Mouse (Mus musculus) MEL (cell line): ENCODE results near the gene Gm3072. TPM values are rescaled to one million over a fixed set of nuclear protein-coding genes. Genes with fewer than 3 reads are reported as not detected.
"Not testable (repeated sequence)": the region's sequence is repeated elsewhere in the genome, so short reads cannot be mapped to it uniquely, and the experiment has no call there.

Experiments
- DNase-seq: peaks from one replicate; pipeline ENCODE4 v3.0.0; 2011; ENCODE audit warnings: low read depth, low spot score
- H3K27ac ChIP-seq: 2 replicates; pipeline ENCODE4 v1.5.1; 2012; ENCODE audit warnings: low read depth, mild to moderate bottlenecking, control low read depth, low read length, moderate library complexity; ENCODE audit not compliant: control insufficient read depth
- H3K27me3 ChIP-seq, 2 experiments: fragments of 150-350 bp in 1 of 2; sonication (generic) in 1 of 2; 2 replicates each; pipeline ENCODE4 v1.6.1; 2012; ENCODE audit warnings: low read length in 2 of 2, mild to moderate bottlenecking in 2 of 2, improper control_type of control experiment in 1 of 2, moderate library complexity in 1 of 2; ENCODE audit not compliant: insufficient read depth in 2 of 2, control insufficient read depth in 1 of 2
- H3K36me3 ChIP-seq, 2 experiments: 2 replicates each; pipeline ENCODE4 v1.6.1; 2012 to 2014; ENCODE audit warnings: low read length in 2 of 2, improper control_type of control experiment in 1 of 2, inconsistent platforms in 1 of 2, mild to moderate bottlenecking in 1 of 2; ENCODE audit not compliant: insufficient read depth in 2 of 2, control insufficient read depth in 1 of 2
- H3K4me1 ChIP-seq, 2 experiments: fragments of 150-350 bp in 1 of 2; sonication (generic) in 1 of 2; 2 replicates each; pipeline ENCODE4 v1.6.1; 2012; ENCODE audit warnings: low read length in 2 of 2, improper control_type of control experiment in 1 of 2, mild to moderate bottlenecking in 1 of 2; ENCODE audit not compliant: insufficient read depth in 2 of 2, control insufficient read depth in 1 of 2
- H3K4me3 ChIP-seq, 2 experiments: fragments of 150-350 bp in 1 of 2; sonication (generic) in 1 of 2; 2 replicates each; pipeline ENCODE4 v1.5.1; 2012; ENCODE audit warnings: low read depth in 2 of 2, low read length in 2 of 2, mild to moderate bottlenecking in 2 of 2, moderate library complexity in 2 of 2, control low read depth in 1 of 2, improper control_type of control experiment in 1 of 2; ENCODE audit not compliant: control insufficient read depth in 1 of 2, insufficient read depth in 1 of 2
- H3K79me2 ChIP-seq: 2 replicates; pipeline ENCODE4 v1.6.1; 2012; ENCODE audit warnings: mild to moderate bottlenecking, low read length, moderate library complexity; ENCODE audit not compliant: control insufficient read depth, poor library complexity, insufficient read depth
- H3K9ac ChIP-seq: 2 replicates; pipeline ENCODE4 v1.6.1; 2012; ENCODE audit warnings: low read depth, mild to moderate bottlenecking, control low read depth, low read length, moderate library complexity; ENCODE audit not compliant: control insufficient read depth, poor library complexity, severe bottlenecking
- H3K9me3 ChIP-seq: fragments of 150-350 bp; sonication (generic); replicated peaks from 2 replicates; pipeline ENCODE4 v1.6.1; 2012; ENCODE audit warnings: mild to moderate bottlenecking, low read length, improper control_type of control experiment, moderate library complexity; ENCODE audit not compliant: insufficient read depth
- polyA plus RNA-seq, 2 experiments: library from polyadenylated mRNA; stranded (reverse) in 1 of 2; unstranded in 1 of 2; fragments of >175 nt in 1 of 2; fragments of >200 nt in 1 of 2; gene quantifications; 2 replicates each; pipeline versions ENCODE4 v1.2.1 to v1.2.4; 2012; ENCODE audit warnings: low replicate concordance in 2 of 2, low read depth in 1 of 2; ENCODE audit not compliant: insufficient read length in 2 of 2, insufficient read depth in 1 of 2, missing spikeins in 1 of 2
- total RNA-seq: library from RNA; depleted of rRNA; stranded (reverse); fragments of 300-350 nt; gene quantifications from 2 replicates; pipeline ENCODE4 v1.2.3, GENCODE M21; 2012; rRNA removed

The Gm3072 gene
- not detected in 2 replicates for total RNA-seq
- polyA plus RNA-seq, result not detected

DNA sequence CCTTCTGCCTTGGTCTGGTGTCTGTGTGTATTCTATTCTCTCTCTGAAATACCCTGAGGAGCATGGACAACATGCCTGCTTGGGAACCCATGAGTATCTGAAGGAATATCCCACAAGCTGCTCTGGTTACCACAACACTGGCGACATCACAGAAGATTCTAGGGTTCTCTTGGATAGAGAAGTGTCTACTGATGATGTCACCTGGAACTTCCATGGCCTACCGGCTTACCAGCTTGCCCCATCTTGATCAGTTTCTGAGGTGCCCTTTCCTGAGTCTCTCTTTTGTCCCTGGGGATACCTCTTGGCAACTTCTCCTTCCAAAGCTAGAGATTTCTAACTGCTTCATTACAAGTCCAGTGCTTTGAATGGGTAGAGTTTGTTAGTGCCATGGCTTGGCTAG, at the start of gene Gm3072:
TSS of gene Gm3072 (minus strand) at position 101 of the 400 bp plus-strand sequence.
- H3K4me3 ChIP-seq, H3K36me3 ChIP-seq, H3K27me3 ChIP-seq, H3K9me3 ChIP-seq, H3K79me2 ChIP-seq, DNase-seq, H3K9ac ChIP-seq, H3K27ac ChIP-seq, H3K4me1 ChIP-seq: not testable (repeated sequence)

DNA sequence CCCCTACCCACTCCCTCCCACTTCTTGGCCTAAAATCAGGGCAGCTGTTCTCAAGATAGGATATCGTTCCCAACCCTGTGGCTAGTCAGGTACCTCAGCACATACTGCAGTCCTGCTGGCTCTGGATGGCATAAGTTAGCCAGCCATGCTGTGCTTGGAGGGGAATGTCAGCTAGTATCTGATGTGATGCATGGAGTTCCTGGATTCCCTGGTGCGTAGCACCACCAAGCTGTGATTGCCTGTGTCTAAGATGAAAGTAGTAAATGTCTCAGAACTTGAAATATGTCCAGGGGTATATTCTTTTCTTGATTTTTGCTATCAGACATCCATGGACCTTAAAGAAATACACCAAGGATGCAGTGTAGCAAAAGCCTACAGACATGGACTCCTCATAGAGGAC, 23.8 kb upstream of the Gm3072 start:
- H3K9me3 ChIP-seq, H3K4me3 ChIP-seq, DNase-seq, H3K9ac ChIP-seq, H3K4me1 ChIP-seq, H3K36me3 ChIP-seq, H3K27ac ChIP-seq, H3K27me3 ChIP-seq, H3K79me2 ChIP-seq: not testable (repeated sequence)

DNA sequence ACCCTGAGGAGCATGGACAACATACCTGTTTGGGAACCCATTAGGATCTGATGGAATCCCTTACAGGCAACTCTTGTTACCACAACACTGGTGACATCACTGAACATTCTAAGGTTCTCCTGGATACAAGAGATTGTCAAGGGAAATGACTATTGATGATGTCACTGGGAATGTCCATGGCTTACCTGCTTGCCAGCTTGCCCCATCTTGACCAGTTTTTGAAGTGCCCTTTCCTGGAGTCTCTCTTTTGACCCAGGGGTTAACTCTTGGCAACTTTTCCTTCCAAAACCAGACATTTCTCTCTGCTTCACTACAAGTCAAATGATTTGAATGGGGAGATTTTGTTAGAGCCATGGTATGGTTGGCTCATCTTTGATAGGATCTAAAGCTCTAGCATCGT, 22.0 kb upstream of the Gm3072 start, which contains the start of gene Gm3676:
TSS of gene Gm3676 (minus strand) at position 101 of the 400 bp plus-strand sequence.
- not testable (repeated sequence) for H3K27me3 ChIP-seq, DNase-seq, H3K4me1 ChIP-seq, H3K79me2 ChIP-seq, H3K4me3 ChIP-seq, H3K36me3 ChIP-seq, H3K9me3 ChIP-seq, H3K27ac ChIP-seq, H3K9ac ChIP-seq

DNA sequence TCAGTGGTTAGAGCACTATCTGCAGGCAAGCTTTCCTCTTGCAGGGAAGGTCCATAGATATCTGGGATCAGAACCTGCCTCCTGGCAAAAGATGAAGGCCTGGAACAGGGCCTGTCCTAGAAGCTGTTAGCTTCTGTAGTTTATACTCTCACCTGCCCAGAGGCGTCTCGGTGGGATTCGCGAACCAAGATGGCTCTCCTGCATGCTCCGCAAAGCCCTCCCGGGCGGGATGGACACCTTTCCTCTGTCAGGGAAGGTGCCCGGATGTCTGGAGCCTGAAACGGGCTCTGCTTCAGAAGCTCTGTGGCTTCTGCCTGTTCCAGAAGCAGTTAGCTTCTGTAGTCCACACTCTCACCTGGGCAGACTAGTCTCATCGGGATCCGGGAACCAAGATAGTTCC, 5.7 kb upstream of the Gm3072 start:
- not testable (repeated sequence) for H3K4me1 ChIP-seq, H3K36me3 ChIP-seq, H3K79me2 ChIP-seq, H3K4me3 ChIP-seq, H3K27ac ChIP-seq, H3K9me3 ChIP-seq, DNase-seq, H3K27me3 ChIP-seq, H3K9ac ChIP-seq

DNA sequence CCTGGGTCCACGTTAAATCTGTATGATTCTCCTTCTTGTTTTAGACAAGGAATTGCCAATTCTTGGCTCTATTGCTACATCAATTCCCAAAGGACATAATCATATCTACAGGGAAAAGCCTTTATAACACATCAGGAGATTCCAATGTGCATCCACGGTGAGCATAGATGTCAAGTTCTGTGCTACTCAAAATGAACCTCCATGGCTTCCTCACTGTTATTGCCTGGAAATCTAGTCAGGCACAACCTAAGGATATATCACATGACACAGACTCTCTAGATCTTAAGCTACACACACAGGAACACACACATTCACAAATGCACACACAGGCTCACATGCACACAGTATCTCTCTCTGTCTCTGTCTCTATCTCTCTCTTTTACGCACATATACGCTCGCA, 1.9 kb downstream of the Gm3072 start:
- not testable (repeated sequence) for H3K79me2 ChIP-seq, H3K27ac ChIP-seq, DNase-seq, H3K36me3 ChIP-seq, H3K4me1 ChIP-seq, H3K9ac ChIP-seq, H3K27me3 ChIP-seq, H3K9me3 ChIP-seq, H3K4me3 ChIP-seq

DNA sequence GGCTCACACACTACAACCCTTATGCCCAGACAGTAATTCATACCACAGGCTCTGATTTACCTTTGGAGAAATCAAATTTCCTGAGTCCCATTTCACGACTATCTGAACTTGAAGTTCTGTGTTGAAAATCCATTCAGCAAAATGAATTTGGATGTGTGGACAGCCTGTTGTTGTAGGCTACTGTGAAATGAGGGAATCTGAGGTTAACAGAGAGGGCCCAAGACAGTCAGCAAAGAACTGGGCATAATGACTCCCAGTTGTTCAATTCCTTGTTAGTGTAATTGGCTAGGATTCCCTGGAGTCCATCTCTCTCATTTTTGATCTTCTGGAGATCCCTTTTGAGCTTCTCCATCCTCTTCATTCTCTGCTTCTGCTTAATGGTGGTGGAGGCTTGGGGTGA, 13.7 kb downstream of the Gm3072 start:
- DNase-seq, H3K79me2 ChIP-seq, H3K27me3 ChIP-seq, H3K9ac ChIP-seq, H3K4me1 ChIP-seq, H3K27ac ChIP-seq, H3K36me3 ChIP-seq, H3K4me3 ChIP-seq, H3K9me3 ChIP-seq: not testable (repeated sequence)

DNA sequence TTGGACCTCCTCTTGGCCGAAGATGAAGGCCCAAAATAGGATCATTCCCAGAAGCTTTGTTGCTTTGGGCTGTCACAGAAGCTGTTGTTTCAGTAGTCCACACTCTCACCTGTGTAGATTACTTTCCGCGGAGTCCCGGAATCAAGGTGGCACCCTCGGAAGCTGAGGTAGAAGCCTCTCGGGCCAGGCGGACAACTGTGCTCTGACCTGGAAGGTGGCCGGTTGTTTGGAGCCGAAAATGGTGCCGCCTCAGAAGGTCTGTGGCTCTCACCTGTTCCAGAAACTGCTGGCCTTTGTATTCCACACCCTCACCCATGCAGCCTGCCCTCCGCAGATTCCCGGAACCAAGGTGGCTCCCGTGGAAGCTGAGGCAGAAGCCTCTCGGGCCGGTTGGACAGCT, 23.5 kb downstream of the Gm3072 start:
- H3K9me3 ChIP-seq, H3K36me3 ChIP-seq, H3K27ac ChIP-seq, H3K4me3 ChIP-seq, H3K9ac ChIP-seq, H3K79me2 ChIP-seq, H3K27me3 ChIP-seq, H3K4me1 ChIP-seq, DNase-seq: not testable (repeated sequence)
